Mouse (Mus musculus) embryonic facial prominence, embryonic 14.5 days (tissue): Measurements from ENCODE around the gene Ppp6r2. TPM values are rescaled to one million over a fixed set of nuclear protein-coding genes. Genes with fewer than 3 reads are reported as not detected.

ENCODE experiments used
- ATAC-seq: fragments of 200-750 bp; cut with Nextera tagmentation; 2 replicates; pipeline ENCODE4 v1.8.0; 2017; ENCODE audit warnings: low read depth, moderate number of reproducible peaks, moderate TSS enrichment
- DNase-seq: peaks from one replicate; pipeline ENCODE4 v3.0.0-alpha.2; 2015; ENCODE audit warnings: low spot score
- H3K27ac ChIP-seq: fragments of 300-500 bp; sonication (generic); replicated peaks from 2 replicates; pipeline ENCODE4 v1.5.1; 2014; ENCODE audit warnings: low read depth, mild to moderate bottlenecking, low read length, moderate library complexity
- H3K27me3 ChIP-seq: fragments of 300-500 bp; sonication (generic); replicated peaks from 2 replicates; pipeline ENCODE4 v1.6.1; 2014; ENCODE audit warnings: low read length; ENCODE audit not compliant: control insufficient read depth, insufficient read depth
- H3K36me3 ChIP-seq: fragments of 300-500 bp; sonication (generic); 2 replicates; pipeline ENCODE4 v1.6.1; 2014; ENCODE audit warnings: low read length, mixed read lengths; ENCODE audit not compliant: control insufficient read depth, insufficient read depth
- H3K4me1 ChIP-seq: fragments of 300-500 bp; sonication (generic); 2 replicates; pipeline ENCODE4 v1.6.1; 2014; ENCODE audit warnings: antibody characterized with exemption, low read length; ENCODE audit not compliant: control insufficient read depth, insufficient read depth
- H3K4me2 ChIP-seq: fragments of 300-500 bp; sonication (generic); 2 replicates; pipeline ENCODE4 v1.6.1; 2014; ENCODE audit warnings: low read depth, mild to moderate bottlenecking, low read length, moderate library complexity, mixed read lengths
- H3K4me3 ChIP-seq: fragments of 300-500 bp; sonication (generic); 2 replicates; pipeline ENCODE4 v1.5.1; 2014; ENCODE audit warnings: low read depth, mild to moderate bottlenecking, low read length
- H3K9ac ChIP-seq: fragments of 300-500 bp; sonication (generic); 2 replicates; pipeline ENCODE4 v1.6.1; 2014; ENCODE audit warnings: low read depth, mild to moderate bottlenecking, low read length, moderate library complexity, mixed read lengths
- H3K9me3 ChIP-seq: fragments of 300-500 bp; sonication (generic); 2 replicates; pipeline ENCODE4 v1.6.1; 2016; ENCODE audit warnings: low read length; ENCODE audit not compliant: control insufficient read depth
- WGBS: fragments of 180-500 bp; shearing (Covaris S2); extraction: QIAGEN DNeasy Blood & Tissue Kit; methylation state at CpG from one replicate; pipeline ENCODE4 v1.1.7; 2014; 5-methylcytosine and 5-hydroxymethylcytosine counted together
- polyA plus RNA-seq: library from polyadenylated mRNA; unstranded; fragments of >200 nt; fragmentation: Nextera tagmentation; extraction: Ambion mirVana; gene quantifications from 2 replicates; pipeline ENCODE4 v1.2.1, GENCODE M21; 2014

Ppp6r2 gene
- polyA plus RNA-seq, 1 experiment from 2014 or later = 27.3 TPM

GRCm38 (mm10) chr15:89180081-89180541 is 31.2 kb upstream of the Ppp6r2 start:
- peak overlapping the region; percentile 93 for H3K9ac ChIP-seq
- no peaks in the 10 kb centered on the region for H3K27me3 ChIP-seq
- H3K9me3 ChIP-seq = no peaks in the 10 kb centered on the region
- H3K27ac ChIP-seq = peak overlapping the region; percentile 94
- H3K4me2 ChIP-seq = peak overlapping the region; percentile 62
- WGBS = 1% methylated on average over 16 of the region's 26 CpGs
- DNase-seq (no peak), ATAC-seq (no peak; the same call in 1 of the 2 replicates)
- peaks cover 53% of the 10 kb centered on the region for H3K4me1 ChIP-seq
- no peaks in the 10 kb centered on the region for H3K36me3 ChIP-seq
- peak overlapping the region; percentile 88 for H3K4me3 ChIP-seq

- H3K27ac ChIP-seq = peak within 1 kb of the TSS; percentile 94
- DNase-seq (peak; percentile 95), ATAC-seq (peak; percentile 90)
- peak within 1 kb of the TSS; percentile 62 for H3K4me2 ChIP-seq
- H3K4me3 ChIP-seq = peak within 1 kb of the TSS; percentile 88
- no peaks in the 10 kb centered on the region for H3K27me3 ChIP-seq
- H3K9ac ChIP-seq = peak within 1 kb of the TSS; percentile 93
- H3K9me3 ChIP-seq = no peaks in the 10 kb centered on the region
- no peaks in the 10 kb centered on the region for H3K36me3 ChIP-seq
- WGBS = under 1% methylated on average over 39 of the region's 72 CpGs
- H3K4me1 ChIP-seq = peaks cover 49% of the 10 kb centered on the region
Measured at GRCm38 (mm10) chr15:89180571-89181229, 30.7 kb upstream of the Ppp6r2 start, which contains the start of gene Plxnb2. Gene Plxnb2, minus strand, starts transcription at chr15:89180788.

DNA sequence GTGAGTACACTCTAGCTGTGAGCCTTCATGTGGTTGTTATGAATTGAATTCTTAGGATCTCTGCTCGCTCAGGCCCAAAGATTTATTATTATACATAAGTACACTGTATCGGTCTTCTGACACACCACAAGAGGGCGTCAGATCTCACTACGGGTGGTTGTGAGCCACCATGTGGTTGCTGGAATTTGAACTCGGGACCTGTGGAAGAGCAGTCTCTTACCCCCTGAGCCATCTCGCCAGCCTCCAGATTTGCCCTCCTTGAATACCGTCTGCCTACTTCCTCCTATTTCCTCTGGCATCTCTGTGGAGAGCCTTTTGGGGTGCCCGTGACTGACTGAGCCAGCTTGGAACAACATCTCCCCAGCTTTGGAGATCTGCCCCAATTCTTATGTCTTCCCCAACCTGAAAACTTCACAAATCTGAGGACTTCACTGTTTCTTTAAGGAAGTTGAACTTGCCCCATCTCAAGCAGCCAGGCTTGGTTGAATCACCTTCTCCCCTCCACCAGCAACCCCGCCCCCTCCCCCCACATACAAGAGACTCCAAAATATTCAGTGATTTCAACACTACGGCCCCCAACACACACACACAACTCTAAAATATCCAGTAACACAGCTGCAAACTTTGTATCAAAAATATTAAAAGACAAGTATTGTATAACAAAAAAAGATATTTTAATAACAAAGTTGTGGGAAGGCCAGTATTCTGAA is 29.6 kb upstream of the Ppp6r2 start:
- WGBS = 63% methylated on average over 10 of the region's 10 CpGs
- H3K4me3 ChIP-seq = peak overlapping the region; percentile 88
- peak overlapping the region; percentile 62 for H3K4me2 ChIP-seq
- 0 out of 2 replicates have a peak, but pooled peaks cover 6% of the 10 kb centered on the region for H3K36me3 ChIP-seq
- H3K9ac ChIP-seq = no peak overlapping the region
- H3K27ac ChIP-seq = peak overlapping the region; percentile 94
- DNase-seq = no peak
- ATAC-seq = no peak
- no peaks in the 10 kb centered on the region for H3K27me3 ChIP-seq
- peaks cover 42% of the 10 kb centered on the region for H3K4me1 ChIP-seq
- no peaks in the 10 kb centered on the region for H3K9me3 ChIP-seq

DNA sequence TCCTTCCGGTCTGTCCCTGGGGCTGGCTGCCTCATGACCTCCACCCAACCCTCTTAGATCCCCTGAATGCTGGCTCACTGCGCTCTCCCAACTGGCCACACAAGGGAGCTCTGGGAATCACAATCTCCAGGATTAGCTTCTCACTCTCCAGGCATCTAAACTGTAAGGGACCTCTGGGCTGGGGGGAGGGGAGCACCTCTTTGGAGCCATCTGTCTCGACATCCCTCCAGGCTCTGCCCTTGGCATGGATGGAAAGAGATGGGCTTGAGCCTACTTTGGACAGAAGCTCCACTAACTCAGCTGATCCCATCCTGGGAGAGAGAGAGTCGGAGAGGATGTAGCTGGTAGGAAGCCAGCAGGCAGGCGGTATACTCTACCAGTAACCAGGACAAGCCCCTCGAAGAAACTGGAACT is 29.0 kb upstream of the Ppp6r2 start:
- H3K4me1 ChIP-seq = peaks cover 36% of the 10 kb centered on the region
- no peak for DNase-seq
- H3K9me3 ChIP-seq = no peaks in the 10 kb centered on the region
- peak overlapping the region; percentile 62; the same call in 1 of the 2 replicates for H3K4me2 ChIP-seq
- no peak overlapping the region for H3K9ac ChIP-seq
- H3K4me3 ChIP-seq = no peak overlapping the region
- H3K27me3 ChIP-seq = no peaks in the 10 kb centered on the region
- no peak for ATAC-seq
- 0 out of 2 replicates have a peak, but pooled peaks cover 6% of the 10 kb centered on the region for H3K36me3 ChIP-seq
- WGBS = 35% methylated on average over 6 of the region's 6 CpGs
- H3K27ac ChIP-seq = peak overlapping the region; percentile 94

- 48% methylated on average over 5 of the region's 5 CpGs for WGBS
- Histone ChIP-seq H3K36me3 (0 out of 2 replicates have a peak, but pooled peaks cover 7% of the 10 kb centered on the region), H3K9me3 (no peaks in the 10 kb centered on the region), H3K4me2 (no peak overlapping the region), H3K27ac (peak overlapping the region; percentile 94; the same call in 1 of the 2 replicates), H3K9ac (no peak overlapping the region), H3K4me3 (no peak overlapping the region), H3K27me3 (no peaks in the 10 kb centered on the region), H3K4me1 (peaks cover 31% of the 10 kb centered on the region)
- ATAC-seq = no peak
- no peak for DNase-seq
Measured at GRCm38 (mm10) chr15:89182842-89183241, 28.5 kb upstream of the Ppp6r2 start.

DNA sequence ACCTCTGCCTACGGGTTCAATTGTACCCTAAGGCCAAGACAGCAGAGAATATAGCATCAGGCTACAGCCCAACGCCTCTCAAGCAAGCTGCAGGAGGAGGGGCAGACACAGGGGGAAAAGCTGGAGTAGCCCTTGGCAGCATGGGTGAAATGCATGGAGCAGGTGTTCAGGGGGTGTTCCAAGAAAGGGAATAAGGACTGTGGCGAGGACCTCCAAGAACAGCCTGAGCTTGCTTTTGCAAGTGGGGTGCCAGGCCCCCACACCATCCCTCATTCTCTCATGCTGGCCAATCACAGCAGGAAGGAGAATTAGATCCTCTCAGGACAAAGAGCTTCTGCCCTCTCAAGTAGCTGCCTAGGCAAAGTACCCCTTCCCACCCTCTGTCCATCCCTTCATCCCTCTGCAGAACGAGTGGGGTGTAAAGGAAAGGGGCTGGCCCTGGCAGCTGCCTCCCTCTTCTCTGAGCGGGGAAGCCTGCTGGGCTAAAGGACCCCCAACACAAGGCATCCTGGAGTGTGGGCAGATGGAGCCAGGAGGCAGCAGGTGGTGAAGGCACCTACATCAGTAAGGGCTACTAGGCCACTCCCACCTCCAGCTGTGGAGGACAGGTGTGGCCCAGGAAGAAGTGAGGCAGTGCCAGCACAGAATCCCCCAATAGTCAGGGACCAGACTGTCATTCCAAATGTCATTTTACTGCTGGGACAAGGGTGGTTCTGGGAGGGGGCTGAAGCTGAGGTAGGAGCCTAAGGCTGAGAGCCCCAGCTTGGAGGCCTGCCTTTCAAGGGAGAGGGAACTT is 27.0 kb upstream of the Ppp6r2 start:
- ATAC-seq (no peak), DNase-seq (no peak)
- Histone ChIP-seq H3K4me1 (peaks cover 17% of the 10 kb centered on the region), H3K4me3 (no peak overlapping the region), H3K9me3 (no peaks in the 10 kb centered on the region), H3K36me3 (0 out of 2 replicates have a peak, but pooled peaks cover 12% of the 10 kb centered on the region), H3K4me2 (no peak overlapping the region), H3K27ac (no peak overlapping the region), H3K27me3 (no peaks in the 10 kb centered on the region), H3K9ac (no peak overlapping the region; the same call in 1 of the 2 replicates)
- 54% methylated on average over 5 of the region's 5 CpGs for WGBS

- Histone ChIP-seq H3K27me3 (no peaks in the 10 kb centered on the region), H3K4me2 (no peak overlapping the region), H3K4me3 (no peak overlapping the region), H3K9ac (no peak overlapping the region), H3K9me3 (no peaks in the 10 kb centered on the region), H3K27ac (no peak overlapping the region), H3K36me3 (0 out of 2 replicates have a peak, but pooled peaks cover 12% of the 10 kb centered on the region), H3K4me1 (peaks cover 17% of the 10 kb centered on the region)
- ATAC-seq (no peak), DNase-seq (no peak)
- WGBS = 82% methylated on average over 5 of the region's 5 CpGs
Measured at GRCm38 (mm10) chr15:89184937-89185227, 26.5 kb upstream of the Ppp6r2 start.

DNA sequence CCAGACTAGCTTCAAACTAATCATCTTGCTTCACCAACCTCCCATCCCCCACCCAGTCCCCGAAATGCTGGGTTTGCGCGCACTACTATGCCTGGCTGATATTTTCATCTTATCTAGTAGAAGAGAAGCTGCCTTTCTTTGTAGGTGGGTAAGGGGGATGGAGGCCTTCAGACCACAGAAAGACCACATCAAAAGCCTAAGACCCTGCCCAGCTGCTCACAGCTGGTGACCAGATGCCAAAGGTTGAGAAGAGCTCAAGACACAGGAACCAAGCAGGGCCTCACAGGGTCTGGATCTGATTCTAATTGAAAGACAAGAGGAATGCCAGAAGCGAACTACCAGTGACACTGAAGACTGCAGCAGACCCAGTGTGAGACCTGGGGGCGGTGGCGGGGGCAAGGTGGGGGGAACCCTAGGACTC is 16.1 kb upstream of the Ppp6r2 start:
- H3K36me3 ChIP-seq = no peaks in the 10 kb centered on the region
- H3K27ac ChIP-seq = peak overlapping the region; percentile 99
- 21% methylated on average over 6 of the region's 6 CpGs for WGBS
- DNase-seq (peak; percentile 60), ATAC-seq (no peak)
- H3K9ac ChIP-seq = peak overlapping the region; percentile 96
- H3K4me2 ChIP-seq = peak overlapping the region; percentile 72
- H3K4me3 ChIP-seq = peak overlapping the region; percentile 79
- no peaks in the 10 kb centered on the region for H3K9me3 ChIP-seq
- peaks cover 16% of the 10 kb centered on the region for H3K4me1 ChIP-seq
- H3K27me3 ChIP-seq = no peaks in the 10 kb centered on the region
